Mouse (Mus musculus) macrophage (primary cell): ENCODE results near the gene Aamdc. TPM values are rescaled to one million over a fixed set of nuclear protein-coding genes. Genes with fewer than 3 reads are reported as not detected.

ENCODE experiments used
- H3K27ac ChIP-seq: fragments of 350-480 bp; formaldehyde crosslinking; 2 replicates; pipeline ENCODE4 v1.9.0; 2021
- H3K36me3 ChIP-seq: fragments of 350-480 bp; formaldehyde crosslinking; 2 replicates; pipeline ENCODE4 v1.9.0; 2021; ENCODE audit errors: inconsistent target
- H3K4me3 ChIP-seq: fragments of 350-480 bp; formaldehyde crosslinking; 2 replicates; pipeline ENCODE4 v1.9.0; 2021; ENCODE audit errors: inconsistent target
- H3K79me2 ChIP-seq: fragments of 350-480 bp; formaldehyde crosslinking; 2 replicates; pipeline ENCODE4 v1.9.0; 2021; ENCODE audit errors: inconsistent target
- WGBS: methylation state at CpG from one replicate; pipeline ENCODE4 v1.1.7; 2026; ENCODE audit warnings: inconsistent platforms; ENCODE audit not compliant: missing documents; 5-methylcytosine and 5-hydroxymethylcytosine counted together
- polyA plus RNA-seq: library from polyadenylated mRNA; stranded (reverse); fragments of 250-400 nt; gene quantifications from 3 replicates; pipeline ENCODE4 v1.2.4, GENCODE M21; 2018; ENCODE audit warnings: inconsistent platforms
- total RNA-seq, 78 experiments: library from RNA; depleted of rRNA; stranded (reverse); fragments of 250-400 nt; gene quantifications; 1 replicate in 9 of 78; 2 replicates in 24 of 78; 3 replicates in 43 of 78; 4 replicates in 2 of 78; pipeline ENCODE4 v1.2.4; 2018; ENCODE audit warnings: inconsistent platforms in 56 of 78

The Aamdc gene
- total RNA-seq (2018; cell fraction: chromatin; rRNA removed): 10 to 100 TPM in 9 of 26 experiments, 1 to 10 TPM in 15, under 1 TPM in 2; 0.87 to 22.8 (median 6.5) TPM
- total RNA-seq (2018; cell fraction: cytosol; rRNA removed): 10 to 100 TPM; 10.5 to 28.8 (median 16.2) TPM
- 10 to 100 TPM in 7 of 26 experiments, 1 to 10 TPM in 19; 2.0 to 15.1 (median 5.1) TPM for total RNA-seq (2018; cell fraction: nucleus; rRNA removed)
- 15.2 to 16.5 TPM (median 15.5 TPM) in 3 replicates for polyA plus RNA-seq

DNA sequence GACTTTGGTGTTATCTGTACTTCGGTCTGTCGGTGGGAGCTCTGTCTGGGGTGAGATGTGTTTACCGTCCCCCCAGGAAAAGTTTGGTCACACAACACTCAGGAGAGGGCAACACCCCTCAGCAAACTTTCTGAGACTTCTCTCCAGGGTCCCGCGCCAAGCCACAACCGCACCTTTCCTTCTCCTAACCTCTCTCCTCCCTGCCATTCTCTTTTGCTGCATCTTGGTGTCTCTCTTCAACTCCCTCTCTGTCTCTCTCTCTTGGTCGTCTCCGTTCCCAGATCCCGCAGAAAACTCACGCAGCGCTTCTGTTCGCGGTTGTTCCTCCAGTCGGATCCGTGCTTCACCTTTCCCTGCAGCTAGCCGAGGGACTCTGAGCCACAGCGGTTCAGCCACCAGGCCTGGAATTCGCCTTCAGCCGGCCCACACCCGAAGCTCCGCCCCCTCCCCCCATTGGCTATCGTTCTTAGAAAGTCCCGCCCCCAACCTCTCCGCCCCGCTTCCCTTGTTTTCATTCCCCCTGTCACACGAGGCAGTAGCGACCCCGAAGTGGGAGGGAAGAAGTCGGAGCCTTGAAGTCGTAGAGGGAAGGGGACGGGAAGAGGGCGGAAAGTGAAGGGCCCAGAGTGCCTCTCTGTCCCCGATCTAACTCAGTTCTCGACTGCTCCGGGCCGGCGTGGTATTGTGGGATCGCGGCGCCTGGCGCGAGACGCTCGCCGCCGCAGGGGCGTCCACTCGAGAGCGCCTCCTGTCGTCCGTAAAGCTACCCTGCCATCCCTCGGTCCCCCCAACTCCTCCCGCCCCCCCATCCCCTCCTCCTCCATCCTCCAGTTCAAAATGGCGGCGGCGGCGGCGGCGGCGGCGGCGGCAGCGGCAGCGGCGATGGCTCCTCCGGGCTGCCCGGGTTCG, at the start of gene Aamdc, which contains the start of gene Rsf1:
TSS of gene Aamdc (minus strand) at position 431 of the 909 bp plus-strand sequence.
TSS of gene Rsf1 (plus strand) at position 823 of the 909 bp plus-strand sequence.
- Histone ChIP-seq H3K79me2 (peaks cover 38% of the 10 kb centered on the region), H3K27ac (peak within 1 kb of the TSS; percentile 78), H3K36me3 (no peaks in the 10 kb centered on the region), H3K4me3 (peak within 1 kb of the TSS; percentile 86)
- 1% methylated on average over 58 of the region's 68 CpGs for WGBS

DNA sequence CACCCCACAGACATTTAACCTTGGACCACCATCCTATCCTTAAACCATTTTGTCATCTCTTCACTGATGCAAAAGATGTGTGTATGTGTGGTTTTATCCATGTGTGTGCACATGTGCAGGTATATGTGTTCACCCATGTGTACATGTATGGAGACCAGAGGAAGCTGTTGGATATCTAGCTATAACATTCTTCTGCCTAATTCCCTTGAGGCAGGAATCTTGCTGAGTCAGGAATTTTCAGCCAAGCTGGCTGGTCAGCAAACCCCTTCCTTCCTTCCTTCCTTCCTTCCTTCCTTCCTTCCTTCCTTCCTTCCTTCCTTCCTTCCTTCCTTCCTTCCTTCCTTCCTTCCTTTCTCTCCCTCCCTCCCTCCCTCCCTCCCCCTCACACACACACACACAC, 44.1 kb upstream of the Aamdc start:
- no peak overlapping the region for H3K27ac ChIP-seq
- H3K79me2 ChIP-seq: peaks cover 74% of the 10 kb centered on the region; the same call in 1 of the 2 replicates
- no peaks in the 10 kb centered on the region for H3K36me3 ChIP-seq
- H3K4me3 ChIP-seq: no peak overlapping the region

DNA sequence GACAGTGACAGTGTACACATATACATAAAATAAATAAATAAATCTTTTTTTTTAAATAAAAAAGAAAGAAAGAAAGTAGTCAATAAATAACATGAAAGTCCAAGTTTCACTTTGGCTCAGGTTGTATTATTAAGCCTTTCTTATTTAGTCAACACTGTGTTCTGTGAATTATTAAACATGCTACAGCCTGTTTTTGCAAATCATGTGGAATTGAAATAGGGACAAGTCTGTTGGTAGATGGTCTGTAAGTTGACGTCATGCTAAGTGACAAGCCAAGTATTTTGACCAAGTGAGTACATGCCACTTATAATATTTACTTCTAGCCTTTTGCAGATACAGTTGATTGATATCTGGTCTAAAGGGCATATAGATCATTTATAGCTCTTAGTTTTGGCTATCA, 43.4 kb upstream of the Aamdc start:
- H3K4me3 ChIP-seq: no peak overlapping the region
- WGBS: 83% methylated on average over 1 of the region's 1 CpGs
- H3K27ac ChIP-seq: no peak overlapping the region
- peaks cover 70% of the 10 kb centered on the region; the same call in 1 of the 2 replicates for H3K79me2 ChIP-seq
- H3K36me3 ChIP-seq: no peaks in the 10 kb centered on the region

DNA sequence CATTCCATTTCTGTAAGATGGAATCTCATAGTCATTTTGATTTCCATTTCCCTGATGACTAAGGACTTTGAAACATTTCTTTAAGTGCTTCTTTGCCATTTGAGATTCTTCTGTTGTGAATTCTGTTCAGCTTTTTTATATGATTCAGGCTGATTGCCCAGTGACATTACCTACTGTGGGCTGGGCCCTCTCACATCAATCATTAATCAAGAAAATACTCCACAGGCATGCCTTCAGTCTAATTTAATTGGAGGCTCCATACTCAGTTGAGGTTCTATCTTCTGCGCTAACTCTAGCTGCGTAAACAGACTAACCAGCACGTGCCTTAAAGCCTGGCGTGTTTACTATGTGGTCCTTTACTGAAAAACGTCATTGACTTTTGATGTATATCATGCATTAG, 42.0 kb upstream of the Aamdc start:
- peaks cover 60% of the 10 kb centered on the region; the same call in 1 of the 2 replicates for H3K79me2 ChIP-seq
- no peak overlapping the region for H3K27ac ChIP-seq
- no peak overlapping the region for H3K4me3 ChIP-seq
- whole genome bisulfite sequencing: 99% methylated on average over 5 of the region's 5 CpGs
- no peaks in the 10 kb centered on the region for H3K36me3 ChIP-seq

DNA sequence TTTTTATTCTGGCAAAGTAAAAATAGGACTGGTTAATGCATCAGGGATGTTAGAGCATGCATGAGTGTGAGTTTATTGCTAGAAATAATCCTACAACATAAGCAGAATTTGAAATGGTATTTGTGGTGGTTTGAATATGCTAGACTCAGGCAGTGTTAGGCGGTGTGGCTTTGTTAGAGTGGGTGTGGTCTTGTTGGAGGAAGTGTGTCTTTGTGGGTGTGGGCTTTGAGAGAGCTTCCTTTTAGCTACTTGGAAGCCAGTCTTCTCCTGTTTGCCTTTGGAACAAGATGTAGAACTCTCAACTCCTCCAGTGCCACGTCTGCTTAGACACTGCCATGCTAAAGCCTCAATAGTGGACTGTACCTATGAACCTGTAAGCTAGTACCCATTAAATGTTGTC, 19.3 kb upstream of the Aamdc start:
- 70% methylated on average over 2 of the region's 2 CpGs for WGBS
- no peak overlapping the region for H3K4me3 ChIP-seq
- no peaks in the 10 kb centered on the region for H3K36me3 ChIP-seq
- H3K27ac ChIP-seq: no peak overlapping the region
- H3K79me2 ChIP-seq: peaks cover 100% of the 10 kb centered on the region

DNA sequence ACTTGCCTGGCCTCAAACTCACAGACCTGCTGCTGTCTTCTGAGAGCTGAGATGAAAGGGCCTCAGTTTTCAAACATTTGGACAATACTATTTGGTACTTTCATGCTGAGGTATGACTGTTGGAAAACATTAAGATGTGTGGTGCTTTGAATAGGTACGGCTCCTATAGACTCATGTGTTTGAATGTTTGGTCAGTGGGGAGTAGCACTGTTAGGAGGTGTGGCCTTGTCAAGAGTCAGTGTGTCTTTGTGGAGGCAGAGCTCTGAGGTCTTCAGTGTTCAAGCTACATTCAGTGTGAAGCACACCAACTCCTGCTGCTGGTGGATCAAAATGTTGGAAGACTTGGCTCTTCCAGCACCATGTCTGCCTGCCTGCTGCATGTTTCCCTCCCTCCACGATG, 14.2 kb upstream of the Aamdc start:
- H3K79me2 ChIP-seq: peaks cover 100% of the 10 kb centered on the region
- no peak overlapping the region for H3K27ac ChIP-seq
- H3K36me3 ChIP-seq: no peaks in the 10 kb centered on the region
- H3K4me3 ChIP-seq: no peak overlapping the region
- WGBS: 90% methylated on average over 2 of the region's 2 CpGs

DNA sequence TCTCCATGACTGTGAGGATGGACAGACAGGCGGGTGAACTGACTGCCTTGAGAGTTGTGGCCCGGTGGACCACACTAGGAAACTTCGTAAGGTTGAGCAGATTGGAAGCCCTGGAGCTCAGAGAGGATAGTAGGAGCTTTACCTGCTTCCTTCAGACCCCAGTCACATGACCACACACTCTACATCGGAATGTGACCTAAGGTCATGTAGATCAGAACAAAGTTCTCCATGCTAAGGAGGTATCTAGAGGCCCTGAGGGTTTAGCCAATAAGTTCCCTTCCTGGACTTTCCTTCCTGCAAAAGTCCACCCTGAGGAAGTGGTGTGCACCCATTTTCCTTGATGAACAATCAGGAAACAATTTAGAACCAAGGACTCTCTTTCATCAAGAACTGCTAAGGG, 13.1 kb upstream of the Aamdc start:
- WGBS: 97% methylated on average over 4 of the region's 4 CpGs
- H3K4me3 ChIP-seq: no peak overlapping the region
- H3K79me2 ChIP-seq: peaks cover 100% of the 10 kb centered on the region
- no peak overlapping the region for H3K27ac ChIP-seq
- no peaks in the 10 kb centered on the region for H3K36me3 ChIP-seq

DNA sequence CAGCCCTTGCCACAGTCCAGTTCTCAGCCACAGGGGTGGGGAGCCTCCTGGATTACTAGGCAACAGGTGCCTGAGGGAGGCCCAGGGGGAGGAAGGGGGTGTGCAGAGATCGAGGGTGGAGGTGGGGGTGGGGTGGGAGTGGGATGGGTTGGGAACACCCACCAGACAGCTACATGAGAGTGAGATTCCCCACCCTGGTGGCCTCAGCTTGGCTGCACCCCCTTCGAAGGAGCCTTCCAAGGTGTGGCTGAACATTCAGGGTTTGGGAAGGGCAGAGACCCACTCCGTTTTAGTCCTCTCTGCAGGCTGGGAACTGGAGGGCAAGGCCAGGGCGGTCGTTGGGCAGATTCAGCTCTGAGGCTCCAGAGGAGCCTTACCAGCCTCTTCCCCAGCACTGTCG, 12.0 kb upstream of the Aamdc start:
- Histone ChIP-seq H3K79me2 (peaks cover 100% of the 10 kb centered on the region), H3K4me3 (no peak overlapping the region), H3K27ac (no peak overlapping the region), H3K36me3 (no peaks in the 10 kb centered on the region)
- WGBS: 94% methylated on average over 5 of the region's 6 CpGs

DNA sequence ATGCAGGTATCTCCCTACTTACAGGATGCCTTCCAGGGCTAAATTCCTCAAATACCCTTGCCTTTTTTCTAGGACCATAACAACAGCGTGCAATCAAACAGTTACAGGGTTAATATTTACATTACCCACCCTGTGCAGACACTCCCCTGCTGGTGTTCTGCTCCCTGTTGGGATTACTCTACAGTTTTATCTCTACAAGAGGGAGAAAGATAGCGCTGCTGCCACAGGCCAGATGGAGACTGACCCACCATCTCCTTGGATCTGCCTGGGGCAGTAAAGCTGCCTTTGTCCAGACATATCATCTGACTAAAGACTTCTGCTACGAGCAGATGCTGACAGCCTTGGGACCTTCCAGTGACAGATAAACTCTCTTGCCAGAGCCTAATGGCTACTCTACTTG, 11.2 kb upstream of the Aamdc start:
- Histone ChIP-seq H3K4me3 (no peak overlapping the region), H3K79me2 (peaks cover 100% of the 10 kb centered on the region), H3K36me3 (no peaks in the 10 kb centered on the region), H3K27ac (no peak overlapping the region)
- WGBS: 94% methylated on average over 3 of the region's 3 CpGs

DNA sequence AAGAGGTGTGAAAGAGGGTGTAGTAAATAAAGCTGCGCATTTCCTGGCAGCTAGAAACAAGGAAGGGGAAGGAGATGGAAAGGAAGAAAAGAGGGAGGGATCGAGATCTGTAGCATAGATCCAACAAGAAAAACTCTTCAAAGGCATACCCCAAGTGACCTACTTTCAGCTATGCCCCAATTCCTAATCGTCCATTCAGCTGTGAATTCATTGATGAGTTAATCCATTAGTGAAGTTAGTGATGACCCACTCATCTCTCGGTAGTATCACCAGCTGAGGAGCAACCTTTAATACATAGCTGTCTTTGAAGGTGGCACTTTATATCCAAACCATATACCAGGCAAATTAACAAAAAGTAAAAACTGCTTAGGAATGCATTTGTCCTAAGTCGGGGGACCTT, 9.2 kb upstream of the Aamdc start:
- H3K36me3 ChIP-seq: no peaks in the 10 kb centered on the region
- no peak overlapping the region for H3K27ac ChIP-seq
- H3K4me3 ChIP-seq: no peak overlapping the region
- peaks cover 100% of the 10 kb centered on the region for H3K79me2 ChIP-seq
- whole genome bisulfite sequencing: 82% methylated on average over 5 of the region's 5 CpGs

DNA sequence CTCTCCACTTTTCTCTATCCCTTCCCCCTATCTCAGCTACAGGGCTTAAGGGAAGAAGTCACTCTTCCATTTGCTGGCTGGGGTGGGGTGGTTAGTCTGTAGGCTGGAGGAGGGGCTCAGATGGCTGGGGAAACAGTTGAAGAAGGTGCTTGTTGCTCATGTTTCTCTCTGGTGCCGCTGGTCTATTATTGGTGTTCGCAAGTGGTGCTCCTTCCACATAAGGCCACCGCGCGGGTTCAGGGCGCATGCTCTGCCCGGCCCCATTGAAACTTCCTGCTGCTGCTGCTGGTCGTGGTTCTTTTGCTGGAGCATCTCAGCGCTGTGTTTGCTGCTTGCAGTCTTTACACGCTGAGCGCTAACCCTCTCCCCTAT, 1.5 kb upstream of the Aamdc start:
- H3K4me3 ChIP-seq: peak overlapping the region; percentile 86
- H3K79me2 ChIP-seq: peaks cover 53% of the 10 kb centered on the region
- WGBS: 0% methylated on average over 7 of the region's 11 CpGs
- H3K27ac ChIP-seq: peak overlapping the region; percentile 78
- no peaks in the 10 kb centered on the region for H3K36me3 ChIP-seq

DNA sequence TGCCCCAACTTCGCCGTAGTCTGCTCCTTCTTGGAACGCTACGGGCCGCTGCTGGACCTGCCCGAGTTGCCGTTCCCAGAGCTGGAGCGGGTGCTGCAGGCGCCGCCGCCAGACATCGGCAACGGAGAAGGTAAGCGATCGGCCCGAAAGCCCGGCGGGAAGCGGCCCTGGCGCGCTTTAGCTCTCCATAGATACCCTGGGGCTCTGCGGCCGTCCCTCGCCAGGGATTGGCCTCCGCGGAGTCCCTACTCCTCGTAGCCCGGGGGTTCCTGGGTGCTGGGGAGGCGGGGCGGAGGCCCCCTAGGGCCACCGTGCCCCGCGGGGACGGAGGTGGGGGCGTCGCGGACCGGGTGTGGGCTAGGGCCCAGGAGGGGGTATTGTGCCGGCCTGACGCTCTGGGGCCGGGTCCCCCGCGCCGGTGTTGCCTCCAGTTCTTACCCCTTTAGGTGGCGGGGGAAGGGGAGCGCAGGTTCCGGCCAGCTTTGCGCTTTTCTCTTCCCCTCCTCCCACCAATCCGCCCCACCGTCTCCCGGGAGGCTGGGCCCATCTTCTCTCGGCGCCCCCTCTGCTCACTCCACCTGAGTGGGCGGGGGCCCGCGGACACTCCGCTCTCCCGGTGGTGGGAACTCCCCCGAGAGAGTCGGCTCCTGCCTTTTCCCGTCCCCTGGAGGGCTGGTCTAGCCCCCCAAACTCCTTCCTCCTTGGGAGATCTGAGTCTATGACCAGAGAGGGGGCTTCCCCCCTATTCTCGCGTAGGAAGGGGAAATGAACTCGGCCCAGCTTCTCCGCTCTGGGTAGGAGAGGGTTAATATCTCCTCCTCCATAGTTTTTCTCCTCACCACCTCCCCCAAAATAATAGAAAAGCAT, 912 bp upstream of the Aamdc start:
- no peaks in the 10 kb centered on the region for H3K36me3 ChIP-seq
- peak overlapping the region; percentile 78 for H3K27ac ChIP-seq
- H3K79me2 ChIP-seq: peaks cover 47% of the 10 kb centered on the region
- peak overlapping the region; percentile 86 for H3K4me3 ChIP-seq
- under 1% methylated on average over 65 of the region's 65 CpGs for WGBS

DNA sequence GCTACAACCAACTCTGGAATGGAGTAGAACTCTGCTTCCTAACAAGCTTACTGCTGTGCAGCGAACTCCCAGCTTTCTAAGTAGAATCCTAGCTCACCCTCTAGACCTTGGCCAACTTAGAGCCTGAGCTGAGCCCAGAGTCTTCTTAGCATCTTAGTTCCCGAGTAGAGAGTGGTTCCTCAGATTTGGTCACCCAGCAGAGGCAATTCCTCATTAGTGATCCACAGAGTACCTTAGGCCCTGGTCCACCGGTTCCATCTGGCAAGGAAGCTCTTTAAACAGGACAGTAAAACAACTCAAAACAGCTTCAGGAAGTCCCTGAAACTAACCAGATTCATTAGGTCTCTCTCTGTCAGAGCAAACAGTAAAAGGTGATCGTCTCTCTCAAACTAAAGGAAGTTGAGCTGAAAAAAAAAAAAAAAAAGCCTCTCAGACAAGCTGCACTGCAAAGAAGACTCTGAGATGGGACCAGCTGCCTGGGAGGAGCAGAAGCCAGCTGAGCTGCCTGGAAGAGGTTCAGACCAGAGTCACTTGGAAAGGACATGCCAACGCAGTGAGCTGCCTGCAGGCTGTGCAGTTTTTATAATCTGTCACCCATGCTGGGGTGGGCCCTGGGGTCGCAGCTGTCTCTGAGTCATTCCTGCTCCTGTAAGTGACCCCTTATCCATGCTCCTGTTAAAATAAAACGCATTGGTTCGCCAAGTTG, 783 bp downstream of the Aamdc start:
- peak overlapping the region; percentile 66 for H3K4me3 ChIP-seq
- 0 out of 2 replicates have a peak overlapping the region, but pooled peaks have one; percentile 13 for H3K27ac ChIP-seq
- peaks cover 30% of the 10 kb centered on the region for H3K79me2 ChIP-seq
- WGBS: 28% methylated on average over 8 of the region's 8 CpGs
- no peaks in the 10 kb centered on the region for H3K36me3 ChIP-seq

DNA sequence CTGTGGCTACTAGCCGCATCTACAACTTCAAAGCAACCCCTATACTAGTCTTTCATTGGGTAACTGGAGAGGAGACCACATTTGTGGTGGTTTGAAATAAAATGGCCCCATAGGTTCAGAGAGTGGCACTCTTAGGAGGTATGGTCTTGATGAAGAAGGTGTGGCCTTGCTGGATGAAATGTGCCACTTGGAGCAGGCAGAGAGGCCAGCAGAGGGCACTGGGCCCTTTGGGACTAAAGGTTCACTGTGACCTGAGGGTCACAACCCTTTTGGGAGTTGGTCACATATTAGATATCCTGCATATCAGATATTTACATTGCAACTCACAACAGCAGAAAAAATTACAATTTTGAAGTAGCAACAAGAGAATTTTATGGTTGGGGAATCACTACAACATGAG, 8.9 kb downstream of the Aamdc start:
- Histone ChIP-seq H3K36me3 (no peaks in the 10 kb centered on the region), H3K79me2 (no peaks in the 10 kb centered on the region), H3K4me3 (no peak overlapping the region), H3K27ac (no peak overlapping the region)
- WGBS: 94% methylated on average over 1 of the region's 1 CpGs
